Mouse (Mus musculus) kidney, adult 2 months (tissue): ENCODE measurements around the gene Lgals1.

Experiments
- CTCF ChIP-seq: fragments of 200-500 bp; conservative IDR thresholded peaks from 2 replicates; pipeline ENCODE4 v1.5.1; 2011; ENCODE audit warnings: low read depth, mild to moderate bottlenecking, control low read depth, low read length, moderate library complexity, mixed read lengths; ENCODE audit not compliant: insufficient read depth, insufficient read length
- POLR2A ChIP-seq: fragments of 200-500 bp; IDR thresholded peaks from one replicate; pipeline ENCODE4 v1.6.1; 2011; ENCODE audit warnings: low read depth, low read length, control low read depth

GRCm38 (mm10) chr15:78919914-78920313, 6.6 kb upstream of the Lgals1 start:
- TF ChIP-seq CTCF (no peak), POLR2A (no peak)
